Mouse (Mus musculus) CH12.LX (cell line): Measurements from ENCODE around the gene Ecm1. TPM values are rescaled to one million over a fixed set of nuclear protein-coding genes. Genes with fewer than 3 reads are reported as not detected.

Experiments
- DNase-seq: peaks from one replicate; pipeline ENCODE4 v3.0.0-alpha.2; 2013; ENCODE audit errors: extremely low read depth
- H3K27ac ChIP-seq: 2 replicates; pipeline ENCODE4 v1.5.1; 2012; ENCODE audit warnings: low read depth, mild to moderate bottlenecking, control low read depth, moderate library complexity; ENCODE audit not compliant: insufficient read depth
- H3K27me3 ChIP-seq: replicated peaks from 2 replicates; pipeline ENCODE3; 2012; ENCODE audit warnings: inconsistent platforms
- H3K36me3 ChIP-seq, 2 experiments: replicated peaks in 1 of 2; 2 replicates each; pipeline versions ENCODE3 to v1.6.1; 2012; ENCODE audit warnings: inconsistent platforms in 1 of 2, low read length in 1 of 2, mild to moderate bottlenecking in 1 of 2, mixed read lengths in 1 of 2, moderate library complexity in 1 of 2; ENCODE audit not compliant: control insufficient read depth in 1 of 2, insufficient read depth in 1 of 2
- H3K4me1 ChIP-seq, 2 experiments: 2 replicates each; pipeline ENCODE4 v1.6.1; 2012; ENCODE audit warnings: inconsistent platforms in 1 of 2, moderate library complexity in 1 of 2; ENCODE audit not compliant: insufficient read depth in 2 of 2, control insufficient read depth in 1 of 2
- H3K4me2 ChIP-seq: 2 replicates; pipeline ENCODE4 v1.6.1; 2012; ENCODE audit warnings: low read depth, mild to moderate bottlenecking, control low read depth; ENCODE audit not compliant: poor library complexity, insufficient read depth, severe bottlenecking
- H3K4me3 ChIP-seq, 3 experiments: fragments of 150-350 bp in 1 of 3; sonication (generic) in 1 of 3; replicated peaks in 1 of 3; 2 replicates each; pipeline versions ENCODE3 to v1.5.1; 2011 to 2012; ENCODE audit warnings: low read depth in 2 of 3, low read length in 2 of 3, mild to moderate bottlenecking in 2 of 3, moderate library complexity in 2 of 3, control low read depth in 1 of 3, improper control_type of control experiment in 1 of 3, inconsistent platforms in 1 of 3, mixed read lengths in 1 of 3; ENCODE audit not compliant: poor library complexity in 1 of 3
- H3K79me2 ChIP-seq: replicated peaks from 2 replicates; pipeline ENCODE4 v1.6.1; 2012; ENCODE audit warnings: mild to moderate bottlenecking, moderate library complexity; ENCODE audit not compliant: control insufficient read depth, poor library complexity, insufficient read depth, severe bottlenecking; ENCODE audit errors: extremely low read depth
- H3K9ac ChIP-seq: 2 replicates; pipeline ENCODE4 v1.6.1; 2012; ENCODE audit warnings: low read depth, mild to moderate bottlenecking, control low read depth, moderate library complexity; ENCODE audit not compliant: insufficient read depth
- H3K9me3 ChIP-seq: replicated peaks from 2 replicates; pipeline ENCODE3; 2012; ENCODE audit warnings: low read length, inconsistent platforms, mixed read lengths
- BHLHE40 ChIP-seq: IDR thresholded peaks from 2 replicates; pipeline ENCODE4 v1.6.1; 2011; ENCODE audit warnings: mild to moderate bottlenecking, low read depth, low read length, improper control_type of control experiment
- E2F4 ChIP-seq: IDR thresholded peaks from 2 replicates; pipeline ENCODE4 v1.6.1; 2011; ENCODE audit warnings: low read depth, low read length, improper control_type of control experiment; ENCODE audit not compliant: insufficient replicate concordance
- ELF1 ChIP-seq: IDR thresholded peaks from 2 replicates; pipeline ENCODE4 v1.6.1; 2014; ENCODE audit warnings: low read depth, mild to moderate bottlenecking, inconsistent platforms, low read length, improper control_type of control experiment
- EP300 ChIP-seq: IDR thresholded peaks from 2 replicates; pipeline ENCODE4 v1.6.1; 2011; ENCODE audit warnings: low read length, improper control_type of control experiment
- ETS1 ChIP-seq: conservative IDR thresholded peaks from 2 replicates; pipeline ENCODE4 v1.6.1; 2012; ENCODE audit warnings: low read depth, mild to moderate bottlenecking, inconsistent platforms, low read length, improper control_type of control experiment, moderate library complexity
- GABPA ChIP-seq: IDR thresholded peaks from 2 replicates; pipeline ENCODE4 v1.6.1; 2012; ENCODE audit warnings: low read depth, low read length, improper control_type of control experiment, inconsistent platforms; ENCODE audit not compliant: insufficient replicate concordance
- IRF4 ChIP-seq: IDR thresholded peaks from 2 replicates; pipeline ENCODE4 v1.6.1; 2014; ENCODE audit warnings: low read depth, mild to moderate bottlenecking, inconsistent platforms, low read length, improper control_type of control experiment
- JUN ChIP-seq: IDR thresholded peaks from 2 replicates; pipeline ENCODE4 v1.6.1; 2011; ENCODE audit warnings: low read depth, mild to moderate bottlenecking, low read length, improper control_type of control experiment, moderate library complexity; ENCODE audit not compliant: insufficient read depth
- JUND ChIP-seq: conservative IDR thresholded peaks from 2 replicates; pipeline ENCODE4 v1.6.1; 2011; ENCODE audit warnings: low read depth, low read length, improper control_type of control experiment
- MAX ChIP-seq: IDR thresholded peaks from 2 replicates; pipeline ENCODE4 v1.6.1; 2011; ENCODE audit warnings: low read length, improper control_type of control experiment
- MAZ ChIP-seq: IDR thresholded peaks from 2 replicates; pipeline ENCODE4 v1.6.1; 2012; ENCODE audit warnings: low read depth, mild to moderate bottlenecking, inconsistent platforms, low read length, improper control_type of control experiment, moderate library complexity
- NELFE ChIP-seq: IDR thresholded peaks from 2 replicates; pipeline ENCODE4 v1.6.1; 2011; ENCODE audit warnings: low read depth, low read length, improper control_type of control experiment
- NRF1 ChIP-seq: IDR thresholded peaks from 2 replicates; pipeline ENCODE4 v1.6.1; 2014; ENCODE audit warnings: low read depth, mild to moderate bottlenecking, inconsistent platforms, low read length, improper control_type of control experiment, moderate library complexity
- POLR2A ChIP-seq: IDR thresholded peaks from 2 replicates; pipeline ENCODE4 v1.6.1; 2011; ENCODE audit warnings: low read depth, mild to moderate bottlenecking, improper control_type of control experiment, low read length
- POLR2AphosphoS2 ChIP-seq: IDR thresholded peaks from 2 replicates; pipeline ENCODE4 v1.6.1; 2011; ENCODE audit warnings: low read depth, low read length, improper control_type of control experiment
- RCOR1 ChIP-seq: conservative IDR thresholded peaks from 2 replicates; pipeline ENCODE4 v1.6.1; 2012; ENCODE audit warnings: low read depth, mild to moderate bottlenecking, inconsistent platforms, low read length, improper control_type of control experiment
- SIN3A ChIP-seq: IDR thresholded peaks from 2 replicates; pipeline ENCODE4 v1.6.1; 2012; ENCODE audit warnings: low read length, improper control_type of control experiment, inconsistent platforms
- USF1 ChIP-seq: IDR thresholded peaks from 2 replicates; pipeline ENCODE4 v1.6.1; 2014; ENCODE audit warnings: low read depth, mild to moderate bottlenecking, inconsistent platforms, low read length, improper control_type of control experiment
- USF2 ChIP-seq: conservative IDR thresholded peaks from 2 replicates; pipeline ENCODE4 v1.6.1; 2011; ENCODE audit warnings: low read depth, low read length, improper control_type of control experiment
- ZKSCAN1 ChIP-seq: IDR thresholded peaks from 2 replicates; pipeline ENCODE4 v1.6.1; 2012; ENCODE audit warnings: low read depth, inconsistent platforms, low read length, improper control_type of control experiment, borderline replicate concordance
- dilution Hi-C: fragments of 300-500 bp; cut with MboI; formaldehyde crosslinking; loops from 2 replicates; pipeline ENCODE4 v1.14.3; 2020; ENCODE audit warnings: low sequenced_read_pairs; ENCODE audit not compliant: extremely low pct_unique_long_range_greater_than_20kb, extremely low pct_ligation_motif_present
- in situ Hi-C: fragments of 300-500 bp; cut with MboI; formaldehyde crosslinking; loops from 3 replicates; pipeline ENCODE4 v1.14.3; 2019; ENCODE audit warnings: low sequenced_read_pairs, low pct_ligation_motif_present, low pct_unique_long_range_greater_than_20kb, mixed read lengths
- polyA plus RNA-seq: library from polyadenylated mRNA; unstranded; fragments of >175 nt; gene quantifications from 2 replicates; pipeline ENCODE4 v1.2.1, GENCODE M21; 2012; ENCODE audit warnings: low read depth; ENCODE audit not compliant: insufficient read length
- total RNA-seq, 2 experiments: library from RNA; depleted of rRNA; stranded (reverse); fragments of 300-350 nt in 1 of 2; fragments of >200 nt in 1 of 2; gene quantifications; 2 replicates each; pipeline ENCODE4 v1.2.3; 2012 to 2014

The Ecm1 gene
- total and polyA plus RNA-seq, 3 experiments = 0.40 to 4.0 (median 0.42) TPM

DNA sequence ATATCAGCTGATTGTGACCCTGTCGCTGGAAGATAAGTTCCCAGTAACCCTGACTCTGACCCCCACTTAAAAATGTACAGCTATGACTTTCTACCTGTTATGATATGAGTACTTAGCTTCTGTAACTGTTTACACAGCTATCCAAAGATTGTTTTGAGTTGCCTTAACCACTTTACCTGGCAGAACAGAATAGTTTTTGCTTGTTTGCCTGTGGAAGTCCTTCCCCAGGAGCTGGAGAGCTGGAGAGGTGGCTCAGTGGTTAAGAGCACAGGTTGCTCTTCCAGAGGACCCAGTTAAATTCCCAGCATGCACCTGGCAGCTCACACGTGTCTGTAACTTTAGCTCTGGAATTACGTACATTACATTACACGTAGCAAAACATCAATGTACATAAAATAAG lies 34.8 kb downstream of the Ecm1 start:
- Histone ChIP-seq H3K36me3 (no peaks in the 10 kb centered on the region), H3K4me1 (peaks cover 2 to 13% of the 10 kb centered on the region in 2 experiments; a peak in 3 of 4 replicates), H3K9ac (no peak overlapping the region), H3K27ac (no peak overlapping the region), H3K79me2 (no peaks in the 10 kb centered on the region), H3K9me3 (no peaks in the 10 kb centered on the region), H3K4me2 (no peak overlapping the region), H3K4me3 (no peak overlapping the region), H3K27me3 (no peaks in the 10 kb centered on the region)
- TF ChIP-seq POLR2AphosphoS2 = no peak
- no peak for TF ChIP-seq JUN
- no peak for TF ChIP-seq GABPA
- TF ChIP-seq ELF1 = no peak
- no peak for TF ChIP-seq ZKSCAN1
- no peak for TF ChIP-seq ETS1
- TF ChIP-seq NRF1 = no peak
- no peak for TF ChIP-seq NELFE
- TF ChIP-seq BHLHE40 = no peak
- TF ChIP-seq MAX = no peak
- no peak for TF ChIP-seq EP300
- no peak for TF ChIP-seq MAZ
- TF ChIP-seq USF1 = no peak
- no peak for TF ChIP-seq POLR2A
- no peak for TF ChIP-seq USF2
- TF ChIP-seq SIN3A = no peak
- DNase-seq = no peak
- dilution Hi-C loops (no loop called here), in situ Hi-C loops (no loop called here)

- Histone ChIP-seq H3K27ac (no peak overlapping the region), H3K79me2 (no peaks in the 10 kb centered on the region), H3K27me3 (no peaks in the 10 kb centered on the region), H3K4me3 (no peak overlapping the region), H3K4me2 (no peak overlapping the region), H3K9ac (no peak overlapping the region), H3K9me3 (no peaks in the 10 kb centered on the region), H3K36me3 (no peaks in the 10 kb centered on the region)
- TF ChIP-seq IRF4 = no peak
- no peak for TF ChIP-seq JUND
- TF ChIP-seq E2F4 = no peak
- TF ChIP-seq RCOR1 = no peak
- TF ChIP-seq, all 38 proteins: peak for 0
- in situ Hi-C loops = no loop called here
- H3K4me1 ChIP-seq = peaks cover 4 to 13% of the 10 kb centered on the region in 2 experiments; a peak in 3 of 4 replicates
- dilution Hi-C loops = no loop called here
- DNase-seq = no peak
These were observed 36.1 kb downstream of the Ecm1 start for GRCm38 (mm10) chr3:95703276-95703675.
